Mouse (Mus musculus) brown adipose tissue, adult 24 weeks (tissue): ENCODE results near the gene Specc1. TPM values are rescaled to one million over a fixed set of nuclear protein-coding genes. Genes with fewer than 3 reads are reported as not detected.
A peak's percentile ranks its signal among the peaks of the same experiment; 100 is the strongest.

Experiments
- H3K27ac ChIP-seq: fragments of 200-500 bp; replicated peaks from 2 replicates; pipeline ENCODE4 v1.5.1; 2012; ENCODE audit warnings: low read depth, mild to moderate bottlenecking, low read length
- H3K4me1 ChIP-seq: fragments of 200-500 bp; 2 replicates; pipeline ENCODE4 v1.6.1; 2012; ENCODE audit warnings: low read length, mixed read lengths; ENCODE audit not compliant: control insufficient read depth, insufficient read depth, insufficient read length
- H3K4me3 ChIP-seq: fragments of 200-500 bp; 2 replicates; pipeline ENCODE4 v1.5.1; 2012; ENCODE audit warnings: low read depth, mild to moderate bottlenecking, low read length, moderate library complexity; ENCODE audit not compliant: insufficient read depth
- polyA plus RNA-seq: library from polyadenylated mRNA; stranded (reverse); fragments of >200 nt; gene quantifications from 2 replicates; pipeline ENCODE4 v1.2.4, GENCODE M21; 2012; ENCODE audit not compliant: missing spikeins, insufficient read depth, insufficient read length

Gene Specc1
- polyA plus RNA-seq, 1 experiment = 2.5 TPM

- Histone ChIP-seq H3K4me1 (no peaks in the 10 kb centered on the region), H3K27ac (no peak overlapping the region), H3K4me3 (no peak overlapping the region)
Measured at GRCm38 (mm10) chr11:62217751-62218150, 261.2 kb downstream of the Specc1 start.

GRCm38 (mm10) chr11:62220756-62221510 lies 264.4 kb downstream of the Specc1 start:
- H3K4me1 ChIP-seq = no peaks in the 10 kb centered on the region; the same call in 1 of the 2 replicates
- no peak overlapping the region for H3K4me3 ChIP-seq
- H3K27ac ChIP-seq = no peak overlapping the region

GRCm38 (mm10) chr11:62223416-62223815 lies 266.9 kb downstream of the Specc1 start:
- H3K4me1 ChIP-seq = no peaks in the 10 kb centered on the region; the same call in 1 of the 2 replicates
- no peak overlapping the region for H3K27ac ChIP-seq
- H3K4me3 ChIP-seq = no peak overlapping the region

GRCm38 (mm10) chr11:62223962-62224361 lies 267.4 kb downstream of the Specc1 start:
- Histone ChIP-seq H3K4me3 (no peak overlapping the region), H3K4me1 (no peaks in the 10 kb centered on the region; the same call in 1 of the 2 replicates), H3K27ac (no peak overlapping the region)

- no peaks in the 10 kb centered on the region; the same call in 1 of the 2 replicates for H3K4me1 ChIP-seq
- no peak overlapping the region for H3K27ac ChIP-seq
- H3K4me3 ChIP-seq = no peak overlapping the region
Measured at GRCm38 (mm10) chr11:62224797-62225196, 268.2 kb downstream of the Specc1 start.

GRCm38 (mm10) chr11:62240631-62241261 lies 284.2 kb downstream of the Specc1 start:
- Histone ChIP-seq H3K27ac (no peak overlapping the region), H3K4me1 (peaks cover 6% of the 10 kb centered on the region), H3K4me3 (no peak overlapping the region)

DNA sequence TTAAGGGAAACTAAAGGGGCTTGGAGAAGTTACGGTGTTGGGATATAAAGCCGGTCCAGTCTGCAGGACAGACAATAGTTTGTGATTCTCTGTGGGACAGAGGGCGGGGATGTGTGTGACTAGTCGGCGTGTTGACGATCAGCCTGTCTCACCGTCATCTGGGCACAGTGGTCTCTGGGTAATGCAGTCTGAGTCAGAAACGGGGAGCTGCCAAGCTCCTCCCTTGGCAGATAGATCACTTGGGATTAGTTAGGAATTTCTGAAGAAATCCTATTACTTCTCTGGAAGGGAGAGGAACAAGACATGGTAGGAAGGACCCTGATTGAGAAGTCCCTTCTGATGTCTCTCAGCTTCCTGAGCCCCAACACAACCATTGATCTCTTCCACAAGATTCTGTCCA lies 287.3 kb downstream of the Specc1 start:
- H3K4me3 ChIP-seq = no peak overlapping the region
- H3K4me1 ChIP-seq = peaks cover 6% of the 10 kb centered on the region
- no peak overlapping the region; the same call in 1 of the 2 replicates for H3K27ac ChIP-seq

DNA sequence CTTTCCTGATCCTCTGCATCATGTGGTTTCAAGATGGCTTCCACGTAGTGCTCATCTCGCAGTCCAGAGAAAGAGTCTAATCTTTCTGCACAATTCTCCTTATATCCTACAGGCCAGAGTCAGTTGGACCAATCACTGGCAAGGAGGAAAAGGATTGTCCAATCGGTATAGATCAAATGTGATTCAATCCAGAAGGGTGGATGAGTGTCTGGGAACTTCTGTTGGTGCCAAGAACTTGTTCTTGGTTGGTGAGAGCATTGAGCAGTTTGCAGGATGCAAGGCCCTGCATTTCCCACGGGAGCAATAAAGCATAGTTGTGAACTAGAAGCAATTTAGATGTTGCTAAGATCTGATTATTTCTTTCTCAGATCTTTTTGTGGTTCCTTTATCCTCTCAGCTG lies 287.9 kb downstream of the Specc1 start:
- no peak overlapping the region for H3K27ac ChIP-seq
- H3K4me3 ChIP-seq = no peak overlapping the region
- H3K4me1 ChIP-seq = peaks cover 6% of the 10 kb centered on the region

GRCm38 (mm10) chr11:62247759-62248400 lies 291.3 kb downstream of the Specc1 start:
- no peak overlapping the region for H3K27ac ChIP-seq
- H3K4me1 ChIP-seq = peaks cover 6% of the 10 kb centered on the region
- H3K4me3 ChIP-seq = peak overlapping the region; percentile 53

GRCm38 (mm10) chr11:62248401-62249244 lies 292.1 kb downstream of the Specc1 start, which contains the start of gene Adora2b:
TSS of gene Adora2b (plus strand) at chr11:62248984.
- Histone ChIP-seq H3K4me1 (peaks cover 5% of the 10 kb centered on the region), H3K4me3 (peak within 1 kb of the TSS; percentile 53), H3K27ac (no peak within 1 kb of the TSS)

GRCm38 (mm10) chr11:62249266-62250037 lies 292.9 kb downstream of the Specc1 start:
- peak overlapping the region; percentile 53 for H3K4me3 ChIP-seq
- no peak overlapping the region for H3K27ac ChIP-seq
- no peaks in the 10 kb centered on the region; the same call in 1 of the 2 replicates for H3K4me1 ChIP-seq

DNA sequence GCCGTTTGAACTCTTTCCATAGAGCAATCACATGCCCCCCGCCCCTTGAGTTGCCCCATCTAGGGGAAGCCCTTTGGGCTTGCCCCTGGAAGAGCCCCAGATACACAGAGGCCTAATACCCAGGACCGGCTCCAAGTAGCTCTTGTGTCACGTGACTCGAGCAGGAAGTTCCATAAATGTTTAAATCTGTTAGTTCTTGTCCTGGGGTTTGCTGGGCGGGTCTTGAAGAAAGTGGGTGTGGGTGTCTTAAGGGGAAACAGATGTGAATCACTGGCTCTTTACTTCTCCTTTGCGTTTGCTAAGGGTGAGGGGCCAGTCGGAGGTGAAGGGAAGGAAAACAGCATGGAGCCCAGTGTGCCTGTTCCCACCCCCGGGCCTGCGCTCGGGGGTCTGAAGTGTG lies 294.5 kb downstream of the Specc1 start:
- Histone ChIP-seq H3K4me3 (peak overlapping the region; percentile 25; the same call in 1 of the 2 replicates), H3K4me1 (no peaks in the 10 kb centered on the region; the same call in 1 of the 2 replicates), H3K27ac (no peak overlapping the region)

DNA sequence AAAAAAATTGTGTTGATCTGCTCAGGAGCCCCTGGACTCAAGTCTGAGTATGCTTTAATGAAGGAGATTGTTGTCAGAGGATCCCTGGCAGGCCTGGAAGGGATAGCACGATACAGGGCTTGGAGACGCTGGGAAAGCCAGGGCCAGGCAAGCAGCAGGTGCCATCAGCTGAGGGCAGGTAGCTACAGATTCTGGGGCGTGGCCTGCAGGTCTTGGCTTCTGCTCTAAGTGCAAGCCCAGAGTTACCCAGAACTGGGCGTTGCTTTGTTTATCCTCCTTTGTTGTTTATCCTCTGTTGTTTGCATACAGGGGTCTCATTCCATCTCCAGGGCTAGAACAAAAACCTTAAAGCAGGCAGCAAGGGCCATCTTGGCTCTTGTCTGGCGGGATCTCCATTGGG lies 296.8 kb downstream of the Specc1 start:
- Histone ChIP-seq H3K4me1 (no peaks in the 10 kb centered on the region; the same call in 1 of the 2 replicates), H3K27ac (no peak overlapping the region), H3K4me3 (no peak overlapping the region)

GRCm38 (mm10) chr11:62259214-62259613 lies 302.7 kb downstream of the Specc1 start:
- no peaks in the 10 kb centered on the region for H3K4me1 ChIP-seq
- no peak overlapping the region for H3K4me3 ChIP-seq

More at GRCm38 (mm10) chr11:62259214-62259613, 302.7 kb downstream of the Specc1 start:
- H3K27ac ChIP-seq = no peak overlapping the region
